Mouse (Mus musculus): Measurements from ENCODE around the gene 1700029F12Rik.

DNA sequence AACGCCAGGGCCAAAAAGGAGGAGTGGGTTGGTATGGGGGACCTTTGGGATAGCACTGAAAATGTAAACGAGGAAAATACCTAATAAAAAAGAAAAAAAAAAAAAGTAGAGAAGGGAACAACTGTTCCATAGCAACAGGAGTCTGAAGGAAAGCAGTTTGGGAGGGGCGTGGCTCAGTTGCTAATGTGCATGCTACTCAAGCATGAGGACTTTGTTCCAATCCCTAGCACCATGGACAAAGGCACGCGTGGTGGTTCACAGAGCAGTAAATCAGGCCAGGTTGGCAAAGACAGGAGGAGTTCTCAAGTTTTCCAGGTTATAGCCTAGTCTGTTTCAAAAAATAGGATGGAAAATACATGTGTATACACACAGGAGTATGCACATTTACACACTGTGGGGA, 14.0 kb downstream of the 1700029F12Rik start:
- TF ChIP-seq EP300 (IDR thresholded peaks at IDR 0.05; ENCODE audit: low read depth): no peak
- no peak for TF ChIP-seq CTCF (IDR thresholded peaks at IDR 0.05; ENCODE audit: low read depth)

Measured in heart, postnatal 0 days (tissue).